Mouse (Mus musculus): ENCODE results near the gene Srsf3.

DNA sequence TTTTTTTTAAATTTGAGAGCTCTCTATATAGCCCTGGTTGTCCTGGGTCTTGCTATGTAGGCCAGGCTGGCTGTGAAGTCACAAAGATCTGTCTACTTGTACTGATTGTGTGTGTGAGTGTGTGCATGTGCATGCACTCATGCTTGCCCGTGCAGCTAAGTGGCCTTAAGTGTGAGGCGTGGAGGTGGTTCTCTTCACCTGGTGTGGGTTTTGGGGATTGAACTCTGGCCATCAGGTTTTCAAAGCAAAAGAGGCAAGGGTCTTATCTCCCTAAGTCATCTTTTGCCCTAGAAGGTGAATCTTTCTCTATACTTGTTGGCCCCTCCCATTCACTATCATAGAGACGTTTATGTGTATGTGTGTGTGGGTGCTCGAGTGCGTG, 17.1 kb downstream of the Srsf3 start:
- TF ChIP-seq GATA1 (IDR thresholded peaks at IDR 0.05; ENCODE audit: borderline replicate concordance, low read length) = no peak
- no peak for TF ChIP-seq FLI1 (IDR thresholded peaks at IDR 0.05; ENCODE audit: low read length)

All from megakaryocyte, embryonic 14.5 days (primary cell).